Mouse (Mus musculus) forebrain, embryonic 15.5 days (tissue): ENCODE data around the gene Tbc1d10b. TPM values are rescaled to one million over a fixed set of nuclear protein-coding genes. Genes with fewer than 3 reads are reported as not detected.
"Not testable (repeated sequence)": the region's sequence is repeated elsewhere in the genome, so short reads cannot be mapped to it uniquely, and the experiment has no call there.

Experiments
- ATAC-seq: fragments of 200-750 bp; cut with Nextera tagmentation; replicated peaks from 2 replicates; pipeline ENCODE4 v1.8.0; 2017; ENCODE audit warnings: mild to moderate bottlenecking, moderate TSS enrichment, moderate library complexity
- H3K27ac ChIP-seq: fragments of 300-500 bp; sonication (generic); replicated peaks from 2 replicates; pipeline ENCODE4 v1.5.1; 2015; ENCODE audit warnings: mild to moderate bottlenecking, inconsistent platforms
- H3K27me3 ChIP-seq: fragments of 300-500 bp; sonication (generic); 2 replicates; pipeline ENCODE4 v1.6.1; 2015; ENCODE audit warnings: inconsistent platforms
- H3K36me3 ChIP-seq: fragments of 300-500 bp; sonication (generic); 2 replicates; pipeline ENCODE4 v1.6.1; 2015; ENCODE audit warnings: mild to moderate bottlenecking, inconsistent platforms
- H3K4me1 ChIP-seq: fragments of 300-500 bp; sonication (generic); 2 replicates; pipeline ENCODE4 v1.6.1; 2015; ENCODE audit warnings: inconsistent platforms
- H3K4me2 ChIP-seq: fragments of 300-500 bp; sonication (generic); replicated peaks from 2 replicates; pipeline ENCODE4 v1.6.1; 2015; ENCODE audit warnings: mild to moderate bottlenecking, inconsistent platforms
- H3K4me3 ChIP-seq: fragments of 300-500 bp; sonication (generic); 2 replicates; pipeline ENCODE4 v1.5.1; 2015; ENCODE audit warnings: mild to moderate bottlenecking, inconsistent platforms
- H3K9ac ChIP-seq: fragments of 300-500 bp; sonication (generic); replicated peaks from 2 replicates; pipeline ENCODE4 v1.6.1; 2015; ENCODE audit warnings: mild to moderate bottlenecking, inconsistent platforms
- H3K9me3 ChIP-seq: fragments of 300-500 bp; sonication (generic); 2 replicates; pipeline ENCODE4 v1.6.1; 2016; ENCODE audit warnings: inconsistent platforms
- WGBS: fragments of 180-500 bp; shearing (Covaris S2); methylation state at CpG from one replicate; pipeline ENCODE4 v1.1.7; 2015; ENCODE audit warnings: mixed read lengths; 5-methylcytosine and 5-hydroxymethylcytosine counted together
- polyA plus RNA-seq: library from polyadenylated mRNA; unstranded; fragments of >200 nt; fragmentation: Nextera tagmentation; extraction: Ambion mirVana; gene quantifications from 2 replicates; pipeline ENCODE4 v1.2.1, GENCODE M21; 2015

Gene Tbc1d10b
- polyA plus RNA-seq, 1 experiment from 2014 or later, result 33.6 TPM

DNA sequence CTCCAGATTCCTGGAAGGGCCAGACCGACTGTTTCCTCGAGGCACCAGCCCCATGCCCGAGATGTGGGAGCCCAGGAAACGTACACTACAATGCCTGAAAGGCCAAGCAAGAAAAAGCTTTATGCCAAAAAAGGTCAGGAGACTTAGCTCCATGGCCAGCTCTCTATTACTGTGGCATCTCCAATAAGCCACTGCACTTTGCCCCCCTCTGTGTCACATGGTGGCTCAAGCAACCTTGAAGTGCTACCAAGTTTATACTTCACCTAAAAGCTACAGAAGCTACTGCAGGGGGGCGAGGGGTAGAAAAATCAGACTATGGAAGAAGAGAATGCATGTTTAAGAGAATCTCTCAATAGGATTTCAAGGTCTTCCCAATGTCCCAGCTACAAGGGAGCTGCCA, 15.3 kb downstream of the Tbc1d10b start:
- Histone ChIP-seq H3K9me3 (no peaks in the 10 kb centered on the region), H3K4me2 (no peak overlapping the region), H3K27me3 (no peaks in the 10 kb centered on the region), H3K27ac (no peak overlapping the region), H3K4me3 (no peak overlapping the region), H3K4me1 (peaks cover 23% of the 10 kb centered on the region), H3K9ac (no peak overlapping the region), H3K36me3 (peaks cover 38% of the 10 kb centered on the region)
- WGBS, result 90% methylated on average over 5 of the region's 5 CpGs
- ATAC-seq, result no peak

GRCm38 (mm10) chr7:127190672-127191071, 17.6 kb downstream of the Tbc1d10b start:
- no peak for ATAC-seq
- Histone ChIP-seq H3K4me1 (peaks cover 15% of the 10 kb centered on the region), H3K9ac (no peak overlapping the region), H3K9me3 (no peaks in the 10 kb centered on the region), H3K27ac (no peak overlapping the region), H3K4me2 (no peak overlapping the region), H3K27me3 (no peaks in the 10 kb centered on the region), H3K4me3 (no peak overlapping the region), H3K36me3 (peaks cover 29% of the 10 kb centered on the region)
- WGBS, result 85% methylated on average over 6 of the region's 6 CpGs

DNA sequence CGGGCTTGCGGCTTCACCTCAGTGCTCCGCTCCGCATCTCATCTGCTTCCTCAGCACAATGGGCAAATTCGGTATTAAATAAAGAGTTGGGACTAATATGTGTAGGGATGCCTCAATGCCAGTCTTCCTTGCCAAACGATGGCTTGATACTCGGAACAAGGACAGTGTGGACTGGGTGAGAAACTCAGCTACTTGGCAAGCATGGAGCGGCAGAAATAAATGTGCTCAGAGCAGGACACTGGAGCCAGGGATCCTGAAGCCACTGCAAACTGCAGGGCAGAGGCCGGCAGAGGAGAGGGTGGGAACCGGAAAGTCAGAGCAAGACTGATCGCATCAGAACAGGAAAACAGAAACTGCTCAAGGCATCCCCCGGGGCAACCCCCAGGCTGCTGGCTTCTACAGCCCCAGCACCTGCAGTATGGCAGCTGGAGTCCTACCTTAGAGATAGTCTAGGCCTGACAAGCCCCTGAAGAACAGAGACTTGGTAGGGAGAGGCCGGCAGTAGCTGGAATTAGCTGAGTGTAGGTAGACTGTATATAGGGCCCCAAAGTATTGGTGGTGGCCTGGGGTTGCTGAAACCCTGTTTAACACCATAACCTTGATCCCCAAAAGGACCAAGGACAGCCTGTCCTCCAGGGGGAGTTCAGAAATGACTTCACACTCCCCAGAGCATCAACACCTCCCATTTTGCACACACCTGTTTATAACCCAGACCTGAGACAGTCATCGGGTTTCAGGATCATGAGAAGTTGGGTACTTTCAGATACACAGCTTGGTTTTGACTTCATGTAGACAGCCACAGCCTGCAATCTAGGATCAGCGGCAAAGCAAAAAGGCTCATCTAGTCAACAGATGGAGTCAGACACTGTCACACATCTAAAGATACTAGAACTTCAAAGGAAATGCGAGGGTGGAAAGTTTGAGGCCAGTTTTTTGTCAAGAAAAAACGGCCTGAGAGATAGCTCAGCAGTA, 19.7 kb downstream of the Tbc1d10b start:
- WGBS, result 86% methylated on average over 17 of the region's 17 CpGs
- H3K4me1 ChIP-seq, result no peaks in the 10 kb centered on the region
- no peak overlapping the region for H3K9ac ChIP-seq
- no peaks in the 10 kb centered on the region for H3K9me3 ChIP-seq
- ATAC-seq, result no peak
- H3K27me3 ChIP-seq, result no peaks in the 10 kb centered on the region
- peaks cover 20% of the 10 kb centered on the region for H3K36me3 ChIP-seq
- no peak overlapping the region for H3K27ac ChIP-seq
- H3K4me3 ChIP-seq, result no peak overlapping the region
- no peak overlapping the region for H3K4me2 ChIP-seq

GRCm38 (mm10) chr7:127187351-127187750, 20.9 kb downstream of the Tbc1d10b start:
- no peaks in the 10 kb centered on the region for H3K9me3 ChIP-seq
- no peak for ATAC-seq
- H3K4me2 ChIP-seq, result no peak overlapping the region
- peaks cover 9% of the 10 kb centered on the region for H3K36me3 ChIP-seq
- H3K4me1 ChIP-seq, result no peaks in the 10 kb centered on the region
- H3K27me3 ChIP-seq, result no peaks in the 10 kb centered on the region
- WGBS, result 73% methylated on average over 10 of the region's 10 CpGs
- H3K9ac ChIP-seq, result no peak overlapping the region
- H3K27ac ChIP-seq, result no peak overlapping the region
- H3K4me3 ChIP-seq, result no peak overlapping the region

DNA sequence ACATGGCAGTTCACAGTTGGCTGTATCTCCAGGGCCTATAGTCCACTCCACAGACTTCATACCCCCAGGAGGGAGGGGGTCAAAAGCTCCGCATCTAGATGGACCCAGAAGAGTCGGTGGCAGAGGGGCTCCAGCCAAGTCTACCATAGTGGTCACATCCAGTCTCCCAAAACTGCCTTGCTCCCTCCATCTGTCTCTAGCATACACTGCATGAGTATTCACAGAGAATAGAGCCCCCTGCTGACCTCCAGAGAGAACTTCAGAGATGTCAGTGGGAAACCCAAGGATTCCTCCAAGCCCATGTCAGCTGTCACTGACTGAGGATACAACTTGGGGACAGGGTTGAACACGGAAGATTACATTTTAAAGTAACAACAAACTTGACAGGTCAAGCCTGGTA, 22.7 kb downstream of the Tbc1d10b start:
- Histone ChIP-seq H3K4me1 (no peaks in the 10 kb centered on the region), H3K27me3 (no peaks in the 10 kb centered on the region), H3K36me3 (no peaks in the 10 kb centered on the region), H3K9ac (no peak overlapping the region), H3K4me3 (no peak overlapping the region), H3K9me3 (no peaks in the 10 kb centered on the region), H3K4me2 (no peak overlapping the region), H3K27ac (no peak overlapping the region)
- 63% methylated on average over 3 of the region's 3 CpGs for WGBS
- ATAC-seq, result no peak

DNA sequence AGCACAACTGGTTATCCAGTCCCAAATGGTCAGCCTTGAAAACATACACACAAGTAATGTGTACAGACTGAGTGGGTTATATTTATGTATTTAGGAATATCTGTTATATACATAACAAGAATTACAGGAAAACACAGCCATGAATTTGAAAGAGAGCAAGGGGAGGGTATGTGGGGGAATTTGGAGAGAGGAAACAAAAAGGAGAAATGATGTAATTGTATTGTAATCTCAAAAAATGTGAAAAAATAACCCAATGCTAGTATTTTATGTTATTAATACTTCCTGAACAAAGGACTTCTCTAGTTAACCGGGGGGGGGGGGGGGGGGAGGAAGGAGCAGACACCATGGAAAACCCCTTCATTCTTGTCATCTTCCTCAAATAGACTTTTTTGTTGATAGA, 23.5 kb downstream of the Tbc1d10b start:
- Histone ChIP-seq H3K9ac (no peak overlapping the region), H3K4me2 (no peak overlapping the region), H3K27me3 (no peaks in the 10 kb centered on the region), H3K36me3 (no peaks in the 10 kb centered on the region), H3K27ac (no peak overlapping the region), H3K4me1 (no peaks in the 10 kb centered on the region), H3K4me3 (no peak overlapping the region), H3K9me3 (no peaks in the 10 kb centered on the region)
- no peak for ATAC-seq
- WGBS, result 33% methylated on average over 1 of the region's 1 CpGs

DNA sequence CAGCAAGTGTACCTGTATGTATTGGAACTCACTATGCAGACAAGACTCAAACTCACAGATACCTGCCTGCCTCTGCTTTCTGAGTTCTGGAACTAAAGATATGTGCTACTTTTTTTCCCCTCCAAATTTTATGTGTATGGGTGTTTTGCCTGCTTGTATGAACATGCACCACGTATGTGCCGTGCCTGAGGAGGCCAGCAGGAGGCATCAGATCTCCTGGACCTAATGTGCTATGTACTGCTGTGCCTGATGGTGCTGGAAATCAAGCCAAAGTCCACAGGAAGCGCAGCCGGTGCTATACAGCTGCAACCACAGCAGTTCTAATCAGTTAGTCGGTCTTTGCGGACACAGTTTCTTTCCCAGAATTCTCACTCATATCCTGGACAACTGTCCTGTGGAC, 24.4 kb downstream of the Tbc1d10b start:
- H3K4me2 ChIP-seq, result no peak overlapping the region
- ATAC-seq, result no peak
- 68% methylated on average over 6 of the region's 6 CpGs for WGBS
- H3K4me1 ChIP-seq, result no peaks in the 10 kb centered on the region
- no peak overlapping the region for H3K9ac ChIP-seq
- no peaks in the 10 kb centered on the region for H3K27me3 ChIP-seq
- no peaks in the 10 kb centered on the region for H3K9me3 ChIP-seq
- no peak overlapping the region for H3K4me3 ChIP-seq
- H3K27ac ChIP-seq, result no peak overlapping the region
- H3K36me3 ChIP-seq, result no peaks in the 10 kb centered on the region

DNA sequence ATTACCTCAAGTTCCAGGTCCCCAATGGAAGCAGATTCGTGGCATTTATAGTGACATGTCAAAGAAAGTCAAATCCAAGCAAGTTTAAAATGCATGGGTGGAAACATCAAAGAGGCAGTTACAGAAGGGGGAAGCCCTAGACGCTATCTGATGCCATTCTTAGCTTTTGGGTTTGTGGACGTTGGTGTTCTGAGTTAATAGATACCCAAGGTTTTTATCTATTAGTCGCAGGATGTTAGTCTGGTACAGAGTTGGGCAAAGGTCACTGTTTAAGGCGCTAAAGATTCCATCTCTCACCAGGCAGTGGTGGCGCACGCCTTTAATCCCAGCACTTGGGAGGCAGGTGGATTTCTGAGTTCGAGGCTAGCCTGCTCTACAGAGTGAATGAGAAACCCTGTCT, 24.9 kb downstream of the Tbc1d10b start:
- ATAC-seq, result no peak
- Histone ChIP-seq H3K9me3 (no peaks in the 10 kb centered on the region), H3K4me1 (no peaks in the 10 kb centered on the region), H3K4me3 (no peak overlapping the region), H3K4me2 (no peak overlapping the region), H3K27me3 (no peaks in the 10 kb centered on the region), H3K27ac (no peak overlapping the region), H3K36me3 (no peaks in the 10 kb centered on the region), H3K9ac (no peak overlapping the region)
- 91% methylated on average over 8 of the region's 8 CpGs for WGBS

- not testable (repeated sequence) for H3K4me2 ChIP-seq, H3K27ac ChIP-seq, H3K36me3 ChIP-seq, H3K9ac ChIP-seq, H3K4me3 ChIP-seq, H3K9me3 ChIP-seq, H3K4me1 ChIP-seq, ATAC-seq, H3K27me3 ChIP-seq
- 34% methylated on average over 3 of the region's 3 CpGs for WGBS
Measured at GRCm38 (mm10) chr7:127181724-127182123, 26.5 kb downstream of the Tbc1d10b start.

GRCm38 (mm10) chr7:127180783-127181182, 27.5 kb downstream of the Tbc1d10b start:
- no peaks in the 10 kb centered on the region for H3K36me3 ChIP-seq
- WGBS, result 68% methylated on average over 2 of the region's 2 CpGs
- no peak overlapping the region for H3K27ac ChIP-seq
- ATAC-seq, result no peak
- H3K9ac ChIP-seq, result no peak overlapping the region
- H3K9me3 ChIP-seq, result no peaks in the 10 kb centered on the region
- no peaks in the 10 kb centered on the region for H3K27me3 ChIP-seq
- H3K4me1 ChIP-seq, result no peaks in the 10 kb centered on the region
- H3K4me2 ChIP-seq, result no peak overlapping the region
- H3K4me3 ChIP-seq, result no peak overlapping the region

DNA sequence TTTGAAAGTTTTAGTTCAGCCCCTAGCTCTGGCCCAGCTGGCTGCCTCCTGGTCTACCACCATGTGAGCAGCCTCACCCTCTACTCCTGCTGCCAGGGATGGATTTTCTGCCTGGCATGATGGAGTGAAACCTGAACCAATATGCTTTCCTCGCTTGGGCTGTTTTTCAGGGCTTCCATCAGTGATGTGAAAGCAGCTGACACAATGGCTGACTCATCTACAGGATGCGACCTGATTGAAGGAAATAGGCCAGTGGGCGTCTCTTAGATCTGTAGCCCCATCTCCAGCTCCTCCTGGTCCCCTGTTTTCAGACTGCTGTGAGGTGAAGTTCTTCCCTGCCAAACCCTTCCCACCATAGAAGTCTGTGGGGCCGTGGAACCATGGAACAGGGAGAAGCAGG, 31.3 kb downstream of the Tbc1d10b start:
- Histone ChIP-seq H3K27ac (no peak overlapping the region), H3K36me3 (no peaks in the 10 kb centered on the region), H3K9ac (no peak overlapping the region), H3K4me3 (no peak overlapping the region), H3K4me2 (no peak overlapping the region), H3K9me3 (no peaks in the 10 kb centered on the region), H3K27me3 (no peaks in the 10 kb centered on the region), H3K4me1 (no peaks in the 10 kb centered on the region)
- 78% methylated on average over 4 of the region's 4 CpGs for WGBS
- ATAC-seq, result no peak

GRCm38 (mm10) chr7:127166501-127166900, 41.8 kb downstream of the Tbc1d10b start:
- no peaks in the 10 kb centered on the region for H3K9me3 ChIP-seq
- no peak overlapping the region for H3K4me2 ChIP-seq
- H3K27ac ChIP-seq, result no peak overlapping the region
- H3K4me3 ChIP-seq, result no peak overlapping the region
- H3K36me3 ChIP-seq, result no peaks in the 10 kb centered on the region
- no peak for ATAC-seq
- no peak overlapping the region for H3K9ac ChIP-seq
- no peaks in the 10 kb centered on the region for H3K4me1 ChIP-seq
- H3K27me3 ChIP-seq, result no peaks in the 10 kb centered on the region
- WGBS, result 89% methylated on average over 5 of the region's 5 CpGs
